Mouse (Mus musculus) heart, adult 18-20 months (tissue): ENCODE data around the gene Slit3. TPM values are rescaled to one million over a fixed set of nuclear protein-coding genes. Genes with fewer than 3 reads are reported as not detected.

Experiments used
- DNase-seq, 2 experiments: peaks; one replicate each; pipeline ENCODE4 v3.0.0; 2021 to 2022; ENCODE audit warnings: mixed read lengths in 1 of 2
- total RNA-seq, 2 experiments: library from RNA; stranded (reverse); gene quantifications; 2 replicates each; pipeline ENCODE4 v1.2.3; 2021

Slit3 gene
- total RNA-seq, 2 experiments from 2014 or later: 12.6 to 13.3 TPM

DNA sequence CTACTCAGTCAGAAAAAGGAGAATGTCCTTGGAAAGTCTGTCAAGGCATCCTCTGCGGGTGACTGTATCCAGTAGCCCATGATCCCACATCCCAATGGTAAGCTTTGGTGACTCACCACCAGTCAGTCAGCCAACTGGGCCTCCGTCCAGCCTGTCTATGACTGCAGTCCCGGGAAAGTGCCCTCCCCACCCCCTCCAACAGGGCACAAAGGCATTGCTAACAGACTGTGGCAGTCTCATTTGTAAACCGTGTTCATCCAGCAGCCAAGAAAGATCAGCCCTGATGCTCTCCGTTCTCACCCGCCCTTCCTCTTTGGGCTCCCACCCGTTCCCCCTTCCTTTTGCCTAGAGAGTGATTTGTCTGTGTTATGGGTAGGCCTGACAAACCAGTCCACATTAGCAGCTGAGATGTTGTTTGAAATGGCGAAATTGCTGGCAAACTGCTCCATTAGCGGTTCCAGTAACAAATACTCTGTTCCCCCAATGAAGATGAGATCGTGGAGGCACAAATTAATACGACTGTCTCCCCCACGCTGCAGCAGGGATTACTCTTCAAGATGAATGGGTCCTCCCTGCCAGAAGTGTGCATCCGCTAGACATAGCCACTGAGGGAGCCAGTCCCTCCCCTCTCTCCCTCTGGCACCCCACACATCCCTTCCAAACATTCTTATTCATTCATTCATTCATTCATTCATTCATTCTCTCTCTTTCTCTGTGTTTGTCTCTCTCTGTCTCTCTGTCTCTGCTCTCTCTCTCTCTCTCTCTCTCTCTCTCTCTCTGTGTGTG lies 466.3 kb downstream of the Slit3 start:
- peak; percentile 87 for DNase-seq

DNA sequence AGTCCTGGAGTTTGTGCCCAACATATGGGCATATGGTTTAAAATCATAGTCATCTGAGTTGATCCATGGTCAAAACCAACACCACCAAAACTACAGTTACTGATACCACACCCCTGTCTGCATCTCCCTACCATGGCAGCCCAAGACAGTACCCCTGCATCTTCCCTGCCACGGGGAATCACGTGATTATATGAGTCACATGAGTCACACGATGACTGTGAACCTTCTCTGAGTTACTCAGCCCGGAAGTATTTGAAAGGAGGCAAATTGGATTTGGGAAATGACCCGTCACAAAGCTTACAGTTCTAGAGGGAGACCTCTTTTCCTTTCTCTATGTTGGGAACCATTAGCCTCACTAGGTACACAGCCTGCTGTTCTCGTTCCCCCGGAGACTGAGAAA lies 468.9 kb downstream of the Slit3 start:
- DNase-seq: no peak

DNA sequence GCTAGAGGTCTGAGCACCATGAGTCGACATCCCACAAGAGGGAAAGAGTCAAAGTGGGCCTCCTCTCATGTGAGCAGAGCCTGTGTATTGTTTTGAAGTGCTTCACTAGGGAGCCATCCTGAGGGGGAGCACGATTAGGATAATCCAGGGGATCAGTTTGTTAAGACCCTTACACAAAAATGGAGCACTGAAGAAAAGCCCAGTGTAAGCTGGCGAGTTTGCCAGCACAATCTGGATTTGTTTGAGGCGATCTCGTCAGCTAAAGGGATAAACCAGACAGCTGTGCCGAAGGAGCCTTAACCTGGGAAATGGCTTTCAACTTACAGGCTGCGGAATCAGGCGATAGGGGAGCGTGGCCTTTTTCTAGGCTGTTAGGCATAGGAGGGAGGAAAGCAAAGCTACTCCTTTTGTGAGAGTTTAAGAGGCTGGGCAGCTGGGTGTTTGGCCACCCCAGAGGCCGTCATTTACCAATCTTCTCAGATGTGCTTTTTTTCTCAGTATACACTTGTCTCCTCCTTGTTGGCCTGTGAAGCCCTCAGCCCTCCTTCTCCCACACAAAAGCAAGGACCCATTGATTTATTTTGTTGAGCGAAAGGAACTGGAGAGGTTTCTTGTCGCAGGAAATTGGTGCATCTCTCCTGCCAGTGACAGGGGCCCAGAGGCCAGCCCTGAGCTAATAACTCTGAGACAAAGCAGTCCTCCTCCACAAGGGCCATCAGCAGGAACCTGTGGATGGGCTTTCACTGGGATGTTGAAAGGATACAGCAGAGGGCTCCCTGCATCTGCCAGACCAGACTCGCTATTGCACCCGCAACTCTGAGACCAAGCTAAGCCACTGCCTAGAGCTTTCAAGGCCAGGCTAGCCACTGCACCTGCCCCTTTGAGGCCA lies 472.4 kb downstream of the Slit3 start:
- DNase-seq: no peak

DNA sequence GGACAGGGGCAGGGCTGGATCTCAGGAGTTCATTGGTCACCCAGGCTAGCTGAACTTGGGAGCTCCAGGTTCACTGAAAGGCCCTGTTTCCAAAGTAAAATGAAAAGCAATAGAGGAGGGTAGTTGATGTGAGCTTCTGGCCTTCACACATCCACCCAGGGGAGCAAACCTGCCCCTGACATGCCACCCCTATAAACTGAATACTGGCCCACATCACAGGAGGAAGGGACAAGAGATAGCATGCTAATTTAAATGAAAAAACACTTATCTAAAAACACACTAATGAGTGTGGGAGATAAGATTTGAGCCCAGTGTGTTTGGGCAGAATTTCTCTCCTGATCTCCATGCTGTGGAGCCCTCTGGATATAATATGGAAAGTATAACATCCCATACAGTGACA lies 475.0 kb downstream of the Slit3 start:
- DNase-seq: no peak

DNA sequence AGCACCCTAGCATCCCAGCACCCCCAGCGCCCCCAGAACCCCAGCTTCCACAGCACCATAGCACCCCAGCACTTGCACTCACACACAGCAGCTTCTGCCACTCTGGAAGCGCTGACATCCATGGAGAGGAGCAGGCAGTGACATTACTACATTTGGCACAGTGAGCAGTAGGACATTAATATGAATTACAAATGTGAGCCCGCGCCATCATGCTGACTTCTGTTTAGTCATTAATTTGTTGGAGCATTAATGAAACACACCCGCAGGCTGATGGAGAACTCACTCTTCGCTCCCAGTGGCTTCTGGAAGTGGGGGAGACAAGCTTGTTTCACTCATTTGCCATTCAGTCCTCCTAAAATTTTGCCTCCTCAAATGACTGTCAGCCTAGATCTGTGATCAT lies 476.9 kb downstream of the Slit3 start:
- DNase-seq: no peak

DNA sequence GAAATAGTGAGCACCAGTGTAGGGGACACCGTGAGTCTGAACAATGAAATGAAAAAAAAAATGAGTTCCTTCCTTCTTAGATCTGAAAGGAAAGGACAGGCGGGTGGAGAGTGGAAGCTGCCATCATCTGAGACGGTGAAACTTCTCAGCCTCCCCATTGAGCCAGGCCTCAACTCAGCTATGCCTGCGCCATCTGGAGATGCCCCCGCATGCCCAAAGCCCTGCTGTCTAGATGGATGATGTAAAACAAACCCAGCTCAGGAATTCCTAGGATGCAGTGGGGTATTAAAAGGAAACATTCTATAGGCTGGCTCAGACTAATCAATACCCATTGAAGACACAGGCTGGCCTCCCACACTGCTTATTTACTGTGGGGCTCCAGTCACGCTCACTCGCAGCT lies 477.7 kb downstream of the Slit3 start:
- DNase-seq: no peak

DNA sequence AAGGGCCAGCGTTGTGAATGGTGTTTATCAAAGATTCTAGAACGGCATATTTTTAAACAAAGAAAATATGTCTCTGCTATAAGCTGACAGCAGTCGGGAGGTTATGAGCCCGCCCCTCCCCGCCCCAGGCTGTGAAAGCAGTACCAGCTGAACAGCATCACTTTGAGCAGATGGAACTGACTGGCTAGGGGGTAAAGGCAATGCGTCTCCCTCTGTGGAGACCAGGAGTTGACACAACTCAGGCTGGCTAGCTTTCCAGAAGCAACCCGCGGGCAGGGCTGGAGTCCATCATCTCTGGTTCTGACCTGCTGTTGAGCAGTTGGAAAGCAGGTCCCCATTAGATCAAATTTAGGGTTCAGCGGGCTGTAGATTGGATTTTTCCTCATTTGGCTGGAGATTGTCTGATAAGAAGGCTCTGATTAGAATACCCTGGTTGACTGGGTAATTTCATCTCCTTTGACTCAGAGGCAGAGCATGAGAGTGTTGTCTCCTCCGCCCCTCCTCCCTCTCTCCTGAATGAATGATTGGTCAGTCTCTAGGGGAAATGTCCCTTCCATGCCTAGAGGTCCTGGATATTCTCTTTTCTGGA lies 480.7 kb downstream of the Slit3 start:
- no peak for DNase-seq

DNA sequence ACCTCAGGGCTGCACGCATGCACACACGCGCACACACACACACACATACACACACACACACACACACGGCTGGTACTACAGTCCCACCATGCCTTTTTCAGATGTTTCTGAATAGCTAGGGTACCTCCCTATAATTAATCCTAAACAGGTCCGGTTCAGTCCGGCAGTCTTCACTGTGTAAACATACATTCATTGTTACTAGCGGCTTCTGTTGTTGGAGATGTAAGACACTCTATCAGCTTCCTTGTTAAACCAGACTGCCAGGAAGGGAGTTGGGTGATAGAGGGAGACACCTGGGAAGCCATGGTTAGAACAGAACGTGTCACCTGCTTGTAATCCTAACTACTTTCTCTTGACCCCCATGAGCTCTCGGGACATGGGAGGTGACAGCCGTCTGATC lies 481.6 kb downstream of the Slit3 start:
- DNase-seq: no peak

DNA sequence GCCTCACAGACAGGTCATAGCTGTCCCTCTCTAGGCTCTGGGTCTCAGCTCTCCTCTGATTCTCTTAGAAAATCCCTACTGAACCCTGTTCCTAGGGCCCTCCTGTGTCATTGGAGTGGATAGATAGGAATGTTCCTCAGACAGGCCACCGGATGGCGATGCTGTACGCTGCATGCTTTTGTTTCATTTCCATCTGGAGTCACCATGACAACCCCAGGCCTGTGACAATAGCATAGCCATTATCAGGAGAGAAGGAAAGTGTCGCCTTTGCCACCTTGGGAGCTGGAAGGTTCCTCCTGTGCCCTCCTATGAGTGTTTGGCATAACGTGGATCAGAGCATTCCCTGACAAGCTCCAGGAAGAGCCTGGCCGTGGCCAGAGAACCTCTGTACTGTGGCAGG lies 482.9 kb downstream of the Slit3 start:
- peak in 1 of 2 experiments; percentile 11 for DNase-seq

DNA sequence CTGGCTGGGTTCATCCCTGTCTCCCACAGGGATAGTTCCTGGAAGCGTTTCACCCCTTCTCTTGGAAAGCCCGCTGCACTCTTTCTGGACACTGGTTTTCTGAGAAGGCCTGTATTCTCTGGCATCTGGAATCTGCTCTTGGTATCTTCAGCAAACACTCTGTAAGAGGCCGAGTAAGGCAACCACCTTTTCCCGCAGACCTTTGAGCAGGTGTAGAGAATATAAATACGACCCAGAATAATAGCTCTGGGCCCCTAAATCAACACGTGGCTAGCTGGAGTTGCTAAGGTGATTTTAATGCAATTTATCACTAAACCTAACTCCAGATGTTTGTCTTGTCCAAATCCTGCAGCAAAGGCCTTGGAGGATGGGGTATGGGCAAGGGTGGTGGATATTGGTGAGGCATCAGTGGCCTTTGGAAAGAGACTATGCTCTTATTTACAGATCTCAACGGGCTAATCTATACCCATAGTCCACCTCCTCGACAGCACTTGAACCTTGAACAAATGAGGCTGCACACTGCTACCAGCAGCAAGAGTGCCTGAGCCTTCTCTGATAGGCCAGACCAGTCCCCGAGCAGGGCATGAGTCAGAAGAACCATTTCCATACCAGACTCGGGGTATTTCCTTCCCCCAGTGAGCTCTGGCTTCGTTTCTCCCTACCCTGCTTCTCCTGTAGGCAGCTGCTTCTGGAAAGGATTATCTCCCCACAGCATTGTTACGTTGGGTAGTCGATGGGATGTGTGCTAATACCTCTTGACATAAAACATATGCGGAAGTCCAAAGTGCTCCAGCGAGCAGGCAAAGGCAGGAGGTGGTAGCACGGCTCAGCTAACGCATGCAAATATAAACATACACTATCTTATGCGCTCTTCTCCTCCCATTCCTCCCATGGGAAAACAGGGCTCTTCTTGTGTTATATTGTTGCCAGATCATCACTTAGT lies 484.1 kb downstream of the Slit3 start:
- peak in 1 of 2 experiments; percentile 12 for DNase-seq

DNA sequence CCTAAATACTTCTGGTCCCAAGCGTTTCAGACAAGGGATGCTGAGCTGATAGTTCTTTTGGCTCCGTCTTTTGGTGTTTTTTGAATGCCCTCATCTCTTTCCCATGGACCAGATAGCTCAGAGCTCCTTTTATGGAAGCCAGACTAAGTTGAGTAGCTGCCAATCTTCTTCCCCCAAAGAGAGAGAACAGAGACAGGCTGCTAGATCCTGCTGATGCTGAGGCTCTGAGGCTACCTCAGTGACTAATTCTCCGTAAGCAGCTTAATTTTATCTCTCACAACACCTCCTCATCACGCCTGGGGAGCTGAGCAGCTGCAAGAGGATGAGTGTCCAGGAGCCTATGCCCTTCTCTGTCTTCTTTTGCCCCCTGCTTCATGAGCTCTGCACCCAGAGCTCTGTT lies 486.2 kb downstream of the Slit3 start:
- no peak for DNase-seq

DNA sequence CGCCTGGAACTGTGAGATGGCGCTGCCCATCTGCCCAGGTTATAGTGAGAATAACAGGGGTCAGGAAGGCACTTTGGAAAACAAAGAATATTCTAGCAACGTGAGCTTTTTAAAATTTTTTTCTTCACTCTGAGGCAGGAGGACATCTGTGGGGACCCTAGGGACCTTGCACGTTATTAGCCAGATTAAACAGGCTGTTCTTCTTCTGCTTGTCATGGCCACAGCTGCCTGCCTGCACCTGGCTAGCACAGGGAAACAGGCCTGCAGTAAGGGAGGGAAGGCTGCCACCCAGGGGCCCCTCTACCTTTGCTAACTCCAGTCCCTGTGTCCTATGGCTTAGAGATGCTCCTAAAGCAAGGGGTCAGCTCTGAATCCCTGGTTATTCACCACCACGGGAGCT lies 487.8 kb downstream of the Slit3 start:
- no peak for DNase-seq

DNA sequence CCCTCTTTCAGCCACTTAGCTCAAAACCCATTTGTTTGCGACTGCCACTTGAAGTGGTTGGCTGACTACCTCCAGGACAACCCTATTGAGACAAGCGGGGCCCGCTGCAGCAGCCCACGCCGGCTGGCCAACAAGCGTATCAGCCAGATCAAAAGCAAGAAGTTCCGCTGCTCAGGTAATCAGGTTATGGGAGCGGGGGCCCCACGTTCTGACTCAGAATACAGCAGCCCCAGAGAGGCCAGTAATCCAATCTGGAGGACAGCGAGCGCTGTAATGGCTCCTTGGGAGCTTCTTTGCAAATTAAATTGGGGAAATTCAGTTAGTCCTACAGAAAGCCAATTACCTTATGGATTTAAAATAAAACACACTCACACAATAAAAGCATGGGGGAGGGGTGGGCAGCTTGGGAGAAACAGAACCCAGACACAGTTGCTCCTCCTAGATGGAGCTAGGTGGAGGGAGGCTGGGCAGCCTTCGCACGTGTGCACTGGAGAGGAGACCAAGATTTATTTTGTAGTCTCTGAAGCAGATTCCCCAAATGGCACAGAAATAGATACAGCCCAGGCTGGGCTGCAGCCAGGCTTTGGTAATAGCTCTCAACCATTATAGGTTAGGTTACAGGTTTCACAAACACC lies 491.4 kb downstream of the Slit3 start:
- no peak for DNase-seq

DNA sequence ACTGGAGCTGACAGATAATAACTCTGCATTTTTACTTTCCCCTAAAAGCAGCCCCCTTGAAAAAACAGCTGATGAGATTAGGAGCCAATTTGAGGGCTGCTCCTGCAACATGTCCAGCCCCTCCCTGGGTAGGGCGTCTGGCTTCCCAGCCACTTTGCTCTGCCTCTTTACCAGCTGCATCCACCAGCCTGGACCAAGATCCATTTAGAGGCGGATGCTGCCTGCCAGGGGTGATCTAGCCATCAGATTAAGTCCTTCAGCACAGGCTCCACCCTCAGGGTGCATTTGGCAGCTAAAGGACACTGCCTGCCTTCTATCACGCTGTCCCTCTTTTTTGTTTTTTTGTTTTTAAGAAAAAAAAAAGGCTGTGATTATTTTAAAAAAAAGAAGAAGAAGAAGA lies 493.5 kb downstream of the Slit3 start:
- no peak for DNase-seq

DNA sequence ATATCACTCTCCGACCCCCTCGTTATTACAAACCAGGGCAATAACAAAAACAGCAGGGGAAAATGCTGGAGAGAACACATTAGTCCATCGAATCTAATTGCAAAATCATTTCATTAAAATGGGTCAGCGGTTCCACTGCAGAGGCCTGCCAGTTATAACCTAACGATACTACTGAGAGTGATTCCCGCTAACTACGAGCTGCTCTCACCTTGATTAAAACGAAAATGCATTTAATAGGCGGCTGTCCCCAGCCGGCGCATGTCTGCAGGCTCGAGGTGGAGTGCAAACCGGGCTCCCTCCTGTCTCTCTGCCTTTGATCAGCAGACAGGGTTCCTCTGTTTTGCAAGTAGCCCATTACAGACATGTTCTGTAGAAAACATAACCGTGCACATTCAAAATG lies 498.4 kb downstream of the Slit3 start:
- DNase-seq: no peak

DNA sequence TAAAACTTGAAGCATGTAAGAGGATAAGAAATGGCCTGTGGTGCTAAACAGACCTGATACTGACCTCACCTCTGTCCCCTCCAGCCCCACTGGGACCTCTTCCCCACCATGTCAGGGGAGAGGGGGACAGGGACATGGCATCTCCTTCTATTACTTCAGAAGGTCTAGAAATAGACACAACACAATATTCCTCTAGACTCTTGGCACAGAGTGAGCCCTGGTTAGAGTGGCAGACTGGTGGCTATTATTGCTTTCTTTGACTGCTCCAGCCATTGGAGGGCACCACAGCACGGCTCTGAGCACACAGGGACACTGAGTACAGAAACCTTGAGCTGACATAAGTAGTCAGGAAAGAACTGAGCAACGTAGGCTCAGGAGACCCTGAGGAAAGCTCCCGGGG lies 501.7 kb downstream of the Slit3 start:
- peak; percentile 25 to 57 for DNase-seq

DNA sequence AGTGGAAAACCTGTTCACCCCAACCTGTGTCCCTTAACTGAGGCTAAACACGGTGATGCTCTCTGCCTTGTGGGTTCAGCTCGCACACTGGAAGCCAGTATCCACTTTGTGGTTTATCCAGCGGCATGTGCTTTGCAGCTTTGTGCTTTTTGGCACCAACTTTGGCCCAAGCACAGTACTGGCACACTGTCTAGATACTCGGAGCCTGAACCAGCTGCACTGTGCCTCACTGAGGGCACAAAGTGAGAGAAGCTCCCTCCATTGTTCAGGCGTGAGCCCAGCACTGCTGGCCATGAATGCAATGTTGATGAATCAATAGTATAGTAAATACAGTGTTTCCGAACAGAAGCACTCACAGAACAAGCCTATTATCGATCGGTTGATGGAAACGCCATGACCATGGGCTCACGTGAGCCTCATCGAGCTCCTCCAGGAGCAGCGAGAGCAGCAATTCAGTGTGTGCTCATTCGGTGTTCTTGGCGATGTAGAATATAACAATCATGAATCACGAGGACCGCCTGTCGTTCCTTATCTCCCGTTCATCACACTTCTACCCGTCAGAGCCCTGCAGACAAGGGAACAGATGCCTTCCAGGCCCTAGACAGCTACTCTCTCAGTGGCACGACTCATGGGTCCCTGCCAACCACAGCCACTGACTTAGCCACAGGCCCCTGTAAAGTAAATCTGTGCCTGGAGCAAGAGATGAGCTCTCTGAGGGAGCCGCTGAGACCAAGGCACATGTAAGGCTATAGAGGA lies 503.7 kb downstream of the Slit3 start:
- DNase-seq: peak; percentile 33 to 41

DNA sequence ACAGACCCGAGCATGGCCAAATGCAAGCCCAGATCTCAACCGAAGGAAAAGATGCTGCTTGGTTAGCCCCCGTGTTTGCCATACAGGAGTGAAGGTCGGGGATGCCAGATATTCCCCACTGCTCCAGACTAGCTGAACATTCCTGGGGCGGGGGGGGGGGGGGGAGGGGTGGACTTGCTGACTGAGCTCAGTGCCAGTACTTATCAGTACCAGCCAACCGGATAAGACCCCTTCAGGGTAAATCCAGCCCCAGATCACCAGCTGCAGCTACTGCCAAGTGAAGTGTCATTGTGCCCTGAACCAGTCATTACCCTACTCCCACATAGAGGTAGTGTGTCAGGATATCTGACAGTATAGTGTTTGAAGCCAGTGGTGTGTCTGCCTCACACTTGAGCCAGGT lies 504.6 kb downstream of the Slit3 start:
- no peak for DNase-seq

DNA sequence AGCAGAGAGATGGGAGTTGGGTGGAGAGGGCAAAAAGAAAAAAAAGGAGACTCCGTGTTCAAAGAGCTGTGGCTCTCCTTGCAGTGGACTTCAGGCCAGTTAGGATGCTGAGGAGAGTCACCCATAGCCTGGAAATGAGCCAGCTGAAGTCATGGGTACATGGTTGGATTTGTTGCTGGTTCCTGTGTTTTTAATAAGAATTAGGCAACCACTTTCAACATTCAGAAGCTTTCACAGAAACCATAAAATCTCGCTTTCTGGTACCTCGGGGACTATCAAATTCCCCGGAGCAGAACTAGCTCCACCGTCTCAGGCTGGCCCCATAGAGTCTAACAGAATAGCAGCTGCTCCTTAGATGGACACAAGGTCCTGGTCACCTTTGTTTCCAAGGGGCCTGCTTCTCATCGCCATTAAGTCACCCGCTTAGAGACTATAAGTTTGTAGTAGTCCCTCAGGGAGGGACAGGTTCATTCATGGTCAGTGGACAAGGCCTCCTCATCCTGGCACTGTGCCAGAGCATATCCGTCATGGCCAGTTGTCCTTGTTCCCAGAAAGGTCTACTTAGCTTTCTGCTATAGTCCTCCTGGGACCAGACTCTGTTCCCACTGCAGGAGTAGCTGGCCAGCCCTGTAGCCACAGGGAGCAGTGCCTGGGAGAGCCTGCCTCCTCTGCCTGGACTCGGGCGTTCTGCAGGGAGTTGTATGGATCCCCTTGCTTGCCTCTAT lies 505.3 kb downstream of the Slit3 start:
- DNase-seq: peak; percentile 49 to 68

DNA sequence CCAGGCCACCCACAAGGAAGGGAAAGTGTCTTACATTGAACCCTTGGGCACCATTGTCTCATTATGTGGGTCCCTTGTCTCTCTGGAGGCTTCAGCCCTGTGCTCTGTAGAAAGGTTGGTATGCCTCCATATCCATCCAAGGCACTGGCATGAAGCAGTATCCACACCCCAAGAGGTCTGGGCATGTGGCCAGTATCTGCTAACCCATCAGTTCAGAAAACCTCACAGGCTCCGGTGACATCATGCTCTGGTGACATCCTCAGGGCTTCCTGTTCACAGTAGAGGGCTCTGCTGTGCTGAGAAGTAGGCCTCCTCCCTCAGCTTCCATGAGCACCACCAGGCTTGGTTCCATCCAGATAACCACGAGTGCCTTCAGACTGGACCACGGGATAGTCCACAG lies 506.8 kb downstream of the Slit3 start:
- DNase-seq: peak; percentile 18 to 47
